23 mouse cellular contexts compared by ENCODE assay signal in genomic region chr1:166571776-166572175, GRCm38 (mm10).
"Had no signal": no experiment of that assay in that cellular context is flagged by ENCODE, and none has a peak within 500 bp of the region (broad histone marks: within the 10 kb centered on the region; RNA-seq: fewer than 3 reads in every experiment).

No protein-coding gene starts in this region.

- ATAC-seq: intestine, postnatal 0 days; liver, embryonic 12.5 days; midbrain, embryonic 13.5 days; midbrain, embryonic 16.5 days had no signal

- H3K4me1 ChIP-seq: limb, embryonic 10.5 days; limb, embryonic 13.5 days; liver, embryonic 12.5 days; liver, embryonic 15.5 days; lung, embryonic 15.5 days; midbrain, embryonic 10.5 days; midbrain, embryonic 13.5 days had no signal

- DNase-seq: kidney, adult 2 months; kidney, postnatal 25 days; layer of hippocampus, adult 9-11 months; liver; lung, adult 18-20 months; lung, postnatal 10 days; lung, postnatal 36 days; right cerebral cortex, adult 18-20 months; right cerebral cortex, postnatal 14 days; thymus, adult 2 months; thymus, postnatal 25 days had no signal

- H3K27ac ChIP-seq: kidney, postnatal 0 days; layer of hippocampus, adult 2 months; limb, embryonic 10.5 days; limb, embryonic 13.5 days; liver, embryonic 12.5 days; liver, embryonic 15.5 days; lung, embryonic 15.5 days; midbrain, embryonic 10.5 days; midbrain, embryonic 13.5 days; stomach, postnatal 0 days had no signal

- H3K4me3 ChIP-seq: layer of hippocampus, adult 2 months; limb, embryonic 10.5 days; limb, embryonic 13.5 days; liver, embryonic 12.5 days; liver, embryonic 15.5 days; lung, embryonic 15.5 days; midbrain, embryonic 10.5 days; midbrain, embryonic 13.5 days had no signal
